Mouse (Mus musculus) small intestine, adult 2 months (tissue): ENCODE results near the gene Arhgap42.

ENCODE experiments used
- CTCF ChIP-seq: fragments of 200-500 bp; IDR thresholded peaks from 2 replicates; pipeline ENCODE4 v1.5.1; 2012; ENCODE audit warnings: low read depth, mild to moderate bottlenecking, control low read depth, inconsistent platforms, low read length, moderate library complexity, mixed read lengths; ENCODE audit not compliant: insufficient replicate concordance, insufficient read length; ENCODE audit errors: extremely low read depth
- POLR2A ChIP-seq: fragments of 200-500 bp; IDR thresholded peaks from 2 replicates; pipeline ENCODE4 v1.6.1; 2012; ENCODE audit warnings: low read depth, mild to moderate bottlenecking, control low read depth, inconsistent platforms, low read length, moderate library complexity

- TF ChIP-seq CTCF = no peak
- TF ChIP-seq POLR2A = no peak
These were observed 109.8 kb downstream of the Arhgap42 start for GRCm38 (mm10) chr9:9128996-9129694.
